Mouse (Mus musculus) gastrocnemius, postnatal 36 days (tissue): ENCODE data around the gene Dchs1. TPM values are rescaled to one million over a fixed set of nuclear protein-coding genes. Genes with fewer than 3 reads are reported as not detected.

ENCODE experiments used
- DNase-seq, 2 experiments: peaks; one replicate each; pipeline ENCODE4 v3.0.0; 2022
- intact Hi-C: fragments of 180-260 bp; cut with DNase I; formaldehyde crosslinking; loops from one replicate; pipeline ENCODE4 v1.15.1; 2025
- total RNA-seq, 2 experiments: library from RNA; stranded (reverse); gene quantifications; 2 replicates each; pipeline ENCODE4 v1.2.3; 2021

Dchs1 gene
- total RNA-seq, 2 experiments from 2014 or later: 3.1 to 4.0 TPM

- intact Hi-C loops: no loop called here
These were observed 65.5 kb downstream of the Dchs1 start for GRCm38 (mm10) chr7:105721916-105722315.

DNA sequence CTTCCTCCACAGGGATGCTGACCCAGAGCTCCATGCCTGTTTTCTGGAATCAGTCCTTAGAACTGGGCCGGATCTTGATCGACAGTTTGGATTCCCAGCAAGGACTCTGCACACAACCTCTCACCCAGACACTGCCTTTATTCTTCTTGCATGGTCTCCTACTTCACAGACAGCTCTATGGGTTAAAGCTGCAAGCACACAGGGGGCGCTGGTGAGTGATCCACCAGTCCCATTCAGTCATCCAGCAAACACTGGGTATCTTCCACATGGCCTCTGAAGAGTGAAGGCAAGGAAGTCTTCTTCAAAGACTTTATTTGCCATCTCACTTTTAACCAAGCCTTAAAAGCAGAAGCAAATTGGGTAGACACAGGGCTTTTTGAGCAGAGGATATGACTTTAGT is 72.1 kb downstream of the Dchs1 start:
- no peak for DNase-seq
- intact Hi-C loops: no loop called here

More at GRCm38 (mm10) chr7:105721916-105722315, 65.5 kb downstream of the Dchs1 start:
- DNase-seq: no peak

- DNase-seq: no peak
- intact Hi-C loops: no loop called here
These were observed 78.7 kb downstream of the Dchs1 start for GRCm38 (mm10) chr7:105708733-105709132.

GRCm38 (mm10) chr7:105703816-105704215 is 83.6 kb downstream of the Dchs1 start:
- DNase-seq: no peak
- intact Hi-C loops: no loop called here

GRCm38 (mm10) chr7:105703184-105703583 is 84.3 kb downstream of the Dchs1 start:
- intact Hi-C loops: no loop called here
- no peak for DNase-seq

Other genes starting within 250 kb of the Dchs1 start
- 10 to 100 TPM; 50.9 to 51.5 TPM for gene Smpd1, start 233.3 kb downstream of the Dchs1 start, total RNA-seq
- gene Apbb1, start 206.0 kb downstream of the Dchs1 start, total RNA-seq: 1 to 10 TPM; 5.3 to 8.6 TPM
- gene Hpx, start 187.5 kb downstream of the Dchs1 start, total RNA-seq: under 1 TPM in 1 of 2 experiments, not detected in 1; 0.36 TPM
- gene Trim3, start 154.1 kb downstream of the Dchs1 start, total RNA-seq: 10 to 100 TPM; 13.9 to 15.1 TPM
- gene Timm10b, start 147.6 kb downstream of the Dchs1 start, total RNA-seq: 10 to 100 TPM; 53.7 to 55.9 TPM
- gene Arfip2, start 147.2 kb downstream of the Dchs1 start, total RNA-seq: 1 to 10 TPM; 5.7 to 8.0 TPM
- gene Gm45799, start 147.1 kb downstream of the Dchs1 start, total RNA-seq: 1 to 10 TPM; 1.8 to 2.2 TPM
- under 1 TPM; 0.43 to 0.62 TPM for gene Dnhd1, start 136.8 kb downstream of the Dchs1 start, total RNA-seq
- gene Ilk, start 51.1 kb downstream of the Dchs1 start, total RNA-seq: 10 to 100 TPM; 44.3 to 45.6 TPM
- 10 to 100 TPM in 1 of 2 experiments, 1 to 10 TPM in 1; 9.9 to 13.3 TPM for gene Rrp8, start 50.3 kb downstream of the Dchs1 start, total RNA-seq
- gene Taf10, start 43.3 kb downstream of the Dchs1 start, total RNA-seq: 10 to 100 TPM; 64.6 to 74.8 TPM
- 10 to 100 TPM; 37.0 to 40.7 TPM for gene Tpp1, start 35.4 kb downstream of the Dchs1 start, total RNA-seq
- gene Mrpl17, start 23.4 kb upstream of the Dchs1 start, total RNA-seq: 100 to 1,000 TPM in 1 of 2 experiments, 10 to 100 TPM in 1; 93.2 to 109 TPM
- 1 to 10 TPM; 1.3 to 6.0 TPM for gene Gm4070, start 166.3 kb upstream of the Dchs1 start, total RNA-seq